Mouse (Mus musculus) monocyte, adult 59 days (primary cell): ENCODE measurements around the gene Mrpl48. TPM values are rescaled to one million over a fixed set of nuclear protein-coding genes. Genes with fewer than 3 reads are reported as not detected.

Source experiments
- total RNA-seq, 2 experiments: library from RNA; stranded (reverse); gene quantifications; one replicate each; pipeline ENCODE4 v1.2.4; 2023

The Mrpl48 gene
- 10 to 100 TPM; 27.4 to 31.5 TPM for total RNA-seq

DNA sequence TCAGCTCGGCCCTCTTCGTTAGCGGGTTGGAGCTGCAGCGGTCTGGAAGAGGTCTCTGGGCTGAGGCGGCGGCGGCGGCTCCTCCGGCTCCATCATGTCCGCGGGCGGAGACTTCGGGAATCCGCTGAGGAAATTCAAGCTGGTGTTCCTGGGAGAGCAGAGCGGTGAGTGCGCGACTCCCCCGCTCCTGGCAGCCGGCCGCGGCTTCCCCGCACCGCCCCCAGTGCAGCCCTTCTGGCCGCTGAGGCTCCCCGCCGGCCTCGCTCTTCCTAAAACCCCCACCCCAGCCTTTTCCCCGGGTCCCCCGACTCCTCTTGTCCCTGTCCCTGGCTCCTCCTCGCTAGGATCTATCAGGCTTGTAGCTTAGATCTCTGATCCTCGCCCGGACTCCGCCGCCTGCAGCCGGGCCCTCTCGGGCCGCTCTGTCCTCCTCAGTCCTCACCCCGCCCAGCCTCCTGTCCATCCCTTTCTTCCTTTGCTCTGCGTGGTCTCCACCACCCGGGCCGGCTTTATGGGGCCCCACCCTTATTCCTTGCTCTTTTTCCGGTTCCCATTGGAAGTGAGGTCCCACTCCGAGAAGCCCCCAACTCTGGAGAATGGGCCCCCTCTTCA is at the start of gene Mrpl48:
Gene Mrpl48, minus strand, starts transcription at position 172 of the 612 bp plus-strand sequence.

DNA sequence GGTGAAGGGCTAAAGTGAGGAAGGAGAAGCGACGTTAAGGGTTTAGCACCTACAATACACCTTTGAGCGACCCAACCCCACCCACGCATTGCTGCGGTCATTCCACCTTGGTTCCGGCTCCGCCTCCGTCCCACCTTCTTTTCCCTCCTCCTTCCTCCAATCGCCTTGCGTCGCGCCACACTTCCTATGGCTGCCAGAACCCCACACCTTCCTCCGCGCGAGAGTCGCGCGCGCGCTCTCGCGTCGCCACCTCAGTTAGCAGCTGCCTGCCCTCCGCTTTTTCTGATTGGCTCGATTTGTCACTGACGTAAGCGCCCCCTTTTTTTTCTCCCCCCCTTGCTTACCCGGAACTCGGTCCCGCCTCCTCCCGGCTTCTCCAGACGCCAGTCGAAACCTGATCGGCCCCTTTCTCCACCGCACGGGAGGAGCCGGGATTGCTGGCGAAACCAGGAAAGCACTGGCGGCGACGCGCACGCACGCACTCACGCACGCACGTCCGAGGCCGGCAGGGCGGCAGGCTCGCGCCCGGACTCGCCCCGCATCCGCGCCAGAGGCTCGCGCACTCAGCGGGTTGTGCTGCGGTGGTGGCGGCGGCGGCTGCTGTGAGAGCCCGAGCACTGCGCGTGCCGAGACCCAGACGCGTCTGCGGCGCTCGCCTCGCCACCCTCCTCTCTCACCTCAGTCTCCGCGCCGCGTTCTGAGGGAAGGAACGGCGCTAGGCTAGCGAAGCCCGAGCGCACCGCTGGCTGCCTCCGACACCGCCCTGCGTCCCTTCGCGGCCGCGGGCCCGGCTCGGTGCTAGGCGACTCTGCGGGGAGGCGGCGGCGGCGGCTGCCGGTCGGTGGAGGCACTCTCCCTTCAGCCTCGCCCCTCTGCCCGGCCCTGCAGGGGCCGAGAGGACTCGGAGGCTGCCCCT is 629 bp downstream of the Mrpl48 start, which contains the start of gene Rab6a:
Gene Rab6a, plus strand, starts transcription at position 197 of the 916 bp plus-strand sequence.

DNA sequence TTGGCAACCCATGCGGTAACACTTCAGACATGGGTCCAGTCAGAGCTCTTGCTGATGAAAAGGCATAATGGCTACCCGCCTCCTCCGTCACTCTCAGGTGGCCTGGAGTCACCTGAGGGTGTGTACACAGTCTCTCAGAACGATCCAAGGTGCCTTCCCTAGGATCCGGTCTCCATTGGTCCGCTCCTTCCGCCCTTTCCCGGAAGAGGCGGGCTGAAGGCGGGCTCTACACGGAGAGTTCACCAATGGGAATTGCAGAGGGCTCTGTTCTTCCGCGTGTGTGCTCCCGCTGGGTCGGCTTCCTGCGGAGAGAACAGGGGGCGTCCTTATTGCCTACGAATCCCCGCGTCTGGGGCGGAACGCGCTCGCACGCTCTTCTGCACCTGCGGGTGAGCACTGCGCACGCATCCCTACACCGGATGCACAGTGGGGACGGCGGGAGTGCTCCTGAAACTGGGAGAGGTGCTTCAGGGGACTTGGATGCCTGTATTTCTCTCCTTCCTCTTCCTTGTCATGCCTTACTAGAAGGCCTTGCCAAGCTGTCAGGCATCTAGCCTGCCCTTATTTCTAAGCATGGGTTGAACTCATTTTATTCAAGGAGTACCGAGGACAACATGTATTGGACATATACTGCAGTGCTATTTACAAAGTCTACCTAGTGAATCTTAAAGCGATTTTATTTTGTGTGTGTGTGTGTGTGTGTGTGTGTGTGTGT is 71.1 kb downstream of the Mrpl48 start, which contains the start of gene Coa4:
Gene Coa4, plus strand, starts transcription at position 268 of the 715 bp plus-strand sequence.

DNA sequence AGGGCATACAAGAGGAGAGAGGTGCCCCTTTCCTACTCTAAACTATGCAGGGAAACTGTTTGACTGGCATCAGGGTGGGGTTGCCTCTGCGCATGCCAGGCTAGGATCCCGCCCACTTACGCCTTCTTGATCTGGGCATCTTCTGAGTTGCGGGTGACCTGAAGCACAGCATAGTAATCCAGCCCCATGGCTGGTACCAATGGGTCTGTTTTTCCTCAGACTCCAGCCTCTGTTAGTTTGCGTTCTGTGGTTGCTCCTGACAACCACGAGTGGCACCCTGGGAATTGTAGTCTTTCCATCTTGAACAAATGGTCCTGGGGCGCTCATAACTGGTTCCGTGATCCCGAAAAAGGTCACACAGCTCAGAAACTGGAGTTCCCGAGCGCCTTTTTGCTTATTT is 93.5 kb downstream of the Mrpl48 start, which contains the start of gene Dnajb13:
Gene Dnajb13, minus strand, starts transcription at position 388 of the 400 bp plus-strand sequence.

Other genes starting within 250 kb of the Mrpl48 start
- 10 to 100 TPM; 28.7 to 42.0 TPM for gene C2cd3, start 236.1 kb downstream of the Mrpl48 start, total RNA-seq
- gene Ppme1, start 236.0 kb downstream of the Mrpl48 start, total RNA-seq, result 10 to 100 TPM; 26.9 to 30.9 TPM
- 1 to 10 TPM; 1.6 to 1.7 TPM for gene Ucp3, start 135.3 kb downstream of the Mrpl48 start, total RNA-seq
- 1,000 to 10,000 TPM; 2,063 to 2,242 TPM for gene Ucp2, start 115.0 kb downstream of the Mrpl48 start, total RNA-seq
- gene Dnajb13, start 93.3 kb downstream of the Mrpl48 start, total RNA-seq, result 1 to 10 TPM; 4.0 to 7.6 TPM
- 10 to 100 TPM; 16.7 to 16.8 TPM for gene Coa4, start 71.2 kb downstream of the Mrpl48 start, total RNA-seq
- 10 to 100 TPM; 47.9 to 58.9 TPM for gene Rab6a, start 891 bp downstream of the Mrpl48 start, total RNA-seq
- gene Plekhb1, start 54.1 kb upstream of the Mrpl48 start, total RNA-seq, result not detected
- gene Fam168a, start 98.3 kb upstream of the Mrpl48 start, total RNA-seq, result 100 to 1,000 TPM in 1 of 2 experiments, 10 to 100 TPM in 1; 94.2 to 127 TPM